Comparison of ENCODE assay signal across 8 mouse cellular contexts in genomic region chr5:65284171-65284570, GRCm38 (mm10). TPM values are rescaled to one million over a fixed set of nuclear protein-coding genes. Genes with fewer than 3 reads are reported as not detected.
DNase-seq lines count a peak whose midpoint lies in the region; TF ChIP-seq lines count a peak whose summit lies in the region.

No protein-coding gene starts in this region.

- no peak overlapping the region for H3K27ac ChIP-seq in embryonic fibroblast, embryonic 13.5 days (ENCODE audit: insufficient read depth, low read length)

- no peak for TF ChIP-seq POLR2A in lung, adult 2 months (IDR thresholded peaks at IDR 0.05; ENCODE audit: borderline replicate concordance, extremely low read depth, low read depth, low read length)
- TF ChIP-seq POLR2A in embryonic fibroblast, embryonic 13.5 days (IDR thresholded peaks at IDR 0.05; ENCODE audit: low read depth, low read length): no peak

- H3K4me3 ChIP-seq in lung, adult 2 months (replicated peaks; ENCODE audit: extremely low read depth, low read depth, low read length): no peak overlapping the region
- no peak overlapping the region for H3K4me3 ChIP-seq in embryonic fibroblast, embryonic 13.5 days (ENCODE audit: insufficient read depth, low read length)

- peak; percentile 31 for TF ChIP-seq CTCF in lung, adult 2 months (IDR thresholded peaks at IDR 0.05; ENCODE audit: insufficient read depth, low read length)
- TF ChIP-seq CTCF in embryonic fibroblast, embryonic 13.5 days (IDR thresholded peaks at IDR 0.05; ENCODE audit: borderline replicate concordance, insufficient read depth, low read length): peak; percentile 27; the same call in 1 of the 2 replicates

- H3K4me1 ChIP-seq in lung, adult 2 months (ENCODE audit: control insufficient read depth, insufficient read depth, low read length): peaks cover 2% of the 10 kb centered on the region; the same call in 1 of the 2 replicates
- no peaks in the 10 kb centered on the region for H3K4me1 ChIP-seq in embryonic fibroblast, embryonic 13.5 days (ENCODE audit: control insufficient read depth, insufficient read depth, low read length)

- WGBS in lung, adult 2 months: 98% methylated on average over 3 of the region's 3 CpGs

- DNase-seq in adrenal gland, postnatal 14 days: peak; percentile 58
- no peak for DNase-seq in adrenal gland, postnatal 4 days (ENCODE audit: low spot score in 2 of 2)
- peak; percentile 17 for DNase-seq in lung, adult 2 months
- DNase-seq in lung, postnatal 25 days (ENCODE audit: low spot score): no peak
- DNase-seq in thymus, postnatal 0 days (ENCODE audit: low spot score): peak; percentile 41
- no peak for DNase-seq in ovary, postnatal 36 days (ENCODE audit: low spot score)
- DNase-seq in cerebellum, postnatal 4 days (ENCODE audit: low spot score in 2 of 2): no peak

RNA-seq across cellular contexts. Expression of gene Rfc1, which starts 51.3 kb away (rescaled TPM):
- 59.4 and 60.3 TPM in 2 replicates for total RNA-seq in adrenal gland, postnatal 14 days (2021)
- 10 to 100 TPM; 62.5 to 72.1 TPM for total RNA-seq in adrenal gland, postnatal 4 days (2021)
- polyA plus RNA-seq in lung, adult 2 months (2012; rRNA removed): 7.4 and 11.6 TPM in 2 replicates
- 50.8 and 63.8 TPM in 2 replicates for polyA plus RNA-seq in embryonic fibroblast, embryonic 13.5 days (2011; ENCODE audit: insufficient read length, low read depth, missing spikeins)
- 106 and 119 TPM in 2 replicates for polyA plus RNA-seq in thymus, postnatal 0 days (2015; fragmentation: Nextera tagmentation; extraction: Ambion mirVana)

Comparison
In these comparisons a context has a peak if more than half of its experiments do, and no peak if none do; other contexts are left out.
1. DNase-seq: peak in adrenal gland, postnatal 14 days (single experiment), lung, adult 2 months (single experiment) and thymus, postnatal 0 days (single experiment); none in adrenal gland, postnatal 4 days (0 of 2), lung, postnatal 25 days (single experiment), ovary, postnatal 36 days (single experiment) and cerebellum, postnatal 4 days (0 of 2).